Mouse (Mus musculus) induced T-regulatory cell, adult 2 months (primary cell): ENCODE data around the gene Tmem221.

Experiments
- DNase-seq: peaks from one replicate; pipeline ENCODE4 v3.0.0-alpha.2; 2012; ENCODE audit warnings: low read depth

The Tmem221 gene

GRCm38 (mm10) chr8:71558071-71558957, at the start of gene Tmem221:
Tmem221 (minus strand) TSS chr8:71558871.
- DNase-seq: peak; percentile 80

GRCm38 (mm10) chr8:71604021-71604420, 45.4 kb upstream of the Tmem221 start:
- no peak for DNase-seq

- no peak for DNase-seq
Observed at GRCm38 (mm10) chr8:71602666-71603334, 44.1 kb upstream of the Tmem221 start.

GRCm38 (mm10) chr8:71601939-71602665, 43.4 kb upstream of the Tmem221 start:
- peak; percentile 69 for DNase-seq

GRCm38 (mm10) chr8:71598841-71599240, 40.2 kb upstream of the Tmem221 start:
- DNase-seq: no peak

- no peak for DNase-seq
Observed at GRCm38 (mm10) chr8:71598375-71598774, 39.7 kb upstream of the Tmem221 start.

GRCm38 (mm10) chr8:71597451-71597850, 38.8 kb upstream of the Tmem221 start, which contains the start of gene Fam129c:
Fam129c (plus strand) TSS chr8:71597648.
- DNase-seq: no peak

- peak; percentile 57 for DNase-seq
Observed at GRCm38 (mm10) chr8:71596798-71597197, 38.1 kb upstream of the Tmem221 start.

GRCm38 (mm10) chr8:71596384-71596783, 37.7 kb upstream of the Tmem221 start:
- no peak for DNase-seq

GRCm38 (mm10) chr8:71595862-71596261, 37.2 kb upstream of the Tmem221 start:
- peak; percentile 91 for DNase-seq

- no peak for DNase-seq
Observed at GRCm38 (mm10) chr8:71594324-71594722, 35.7 kb upstream of the Tmem221 start.

- DNase-seq: no peak
Observed at GRCm38 (mm10) chr8:71593556-71594323, 35.1 kb upstream of the Tmem221 start.

- DNase-seq: peak; percentile 73
Observed at GRCm38 (mm10) chr8:71592374-71593170, 33.9 kb upstream of the Tmem221 start.

GRCm38 (mm10) chr8:71591471-71592373, 33.1 kb upstream of the Tmem221 start, which contains the start of gene Pgls:
Pgls (plus strand) TSS chr8:71592176.
- peak; percentile 95 for DNase-seq

- DNase-seq: no peak
Observed at GRCm38 (mm10) chr8:71591017-71591416, 32.3 kb upstream of the Tmem221 start.

- no peak for DNase-seq
Observed at GRCm38 (mm10) chr8:71588762-71589161, 30.1 kb upstream of the Tmem221 start.

- peak; percentile 78 for DNase-seq
Observed at GRCm38 (mm10) chr8:71586891-71587290, 28.2 kb upstream of the Tmem221 start.

- DNase-seq: no peak
Observed at GRCm38 (mm10) chr8:71580201-71580600, 21.5 kb upstream of the Tmem221 start.

GRCm38 (mm10) chr8:71579476-71579875, 20.8 kb upstream of the Tmem221 start:
- DNase-seq: no peak

- no peak for DNase-seq
Observed at GRCm38 (mm10) chr8:71579009-71579408, 20.3 kb upstream of the Tmem221 start.
